Mouse (Mus musculus): ENCODE measurements around the gene Retnla. TPM values are rescaled to one million over a fixed set of nuclear protein-coding genes. Genes with fewer than 3 reads are reported as not detected.

Gene Retnla
- polyA plus RNA-seq, 1 experiment from 2014 or later, result 0.93 TPM

DNA sequence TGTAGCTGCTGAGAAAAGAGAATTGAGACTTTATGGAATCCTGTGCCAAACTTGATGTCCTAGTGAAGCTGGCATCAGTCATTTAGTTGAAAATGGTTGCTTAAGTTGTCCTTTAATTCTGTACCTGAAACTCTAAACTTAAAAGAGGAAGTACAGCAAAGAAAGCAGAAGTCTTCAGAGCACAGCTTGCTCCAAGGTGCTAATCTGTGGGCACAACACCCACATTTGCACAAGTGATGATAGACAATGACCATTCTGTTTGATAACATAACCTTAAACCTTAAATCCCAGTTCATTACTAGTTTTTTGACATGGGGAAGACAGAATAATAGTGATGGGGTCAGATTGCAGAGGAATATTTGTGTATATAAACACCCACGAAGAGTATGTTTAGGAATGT, 26.3 kb downstream of the Retnla start:
- Histone ChIP-seq H3K9me3 (replicated peaks; ENCODE audit: control insufficient read depth, low read length) (no peaks in the 10 kb centered on the region), H3K4me3 (ENCODE audit: low read length) (no peak overlapping the region), H3K27me3 (ENCODE audit: control insufficient read depth, insufficient read depth, low read length) (no peaks in the 10 kb centered on the region), H3K4me1 (ENCODE audit: control insufficient read depth, insufficient read depth, low read length) (no peaks in the 10 kb centered on the region), H3K9ac (ENCODE audit: low read length) (no peak overlapping the region), H3K27ac (ENCODE audit: low read length) (no peak overlapping the region), H3K4me2 (ENCODE audit: low read depth, low read length) (no peak overlapping the region), H3K36me3 (ENCODE audit: control insufficient read depth, insufficient read depth) (no peaks in the 10 kb centered on the region)
- 69% methylated on average over 1 of the region's 1 CpGs for WGBS
- ATAC-seq (replicated peaks; ENCODE audit: extremely low read depth, insufficient read depth, low FRiP score), result no peak

DNA sequence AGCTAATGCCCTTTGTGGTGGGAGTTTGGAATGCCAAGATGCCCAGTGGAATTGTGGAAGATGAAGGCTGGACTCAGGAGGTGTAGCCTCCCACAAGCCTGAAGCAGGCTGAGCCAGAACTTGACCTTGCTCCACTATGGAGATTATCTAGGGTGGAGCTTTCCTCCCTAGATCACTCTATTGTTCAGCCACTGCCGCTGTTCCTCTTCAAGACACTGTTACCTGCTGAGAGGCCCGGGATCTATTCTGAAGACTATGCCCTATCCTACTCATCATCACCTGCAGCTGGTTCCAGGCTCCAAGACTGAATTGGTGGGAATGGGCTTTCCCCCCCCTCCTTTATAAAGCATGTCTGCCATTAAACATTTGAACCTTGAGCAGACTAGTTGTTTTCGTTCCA, 27.3 kb downstream of the Retnla start:
- H3K36me3 ChIP-seq (ENCODE audit: control insufficient read depth, insufficient read depth), result no peaks in the 10 kb centered on the region
- no peak overlapping the region for H3K27ac ChIP-seq (ENCODE audit: low read length)
- no peaks in the 10 kb centered on the region for H3K4me1 ChIP-seq (ENCODE audit: control insufficient read depth, insufficient read depth, low read length)
- no peak for ATAC-seq (replicated peaks; ENCODE audit: extremely low read depth, insufficient read depth, low FRiP score)
- WGBS, result 73% methylated on average over 3 of the region's 3 CpGs
- no peaks in the 10 kb centered on the region for H3K9me3 ChIP-seq (replicated peaks; ENCODE audit: control insufficient read depth, low read length)
- H3K4me3 ChIP-seq (ENCODE audit: low read length), result no peak overlapping the region
- H3K27me3 ChIP-seq (ENCODE audit: control insufficient read depth, insufficient read depth, low read length), result no peaks in the 10 kb centered on the region
- H3K9ac ChIP-seq (ENCODE audit: low read length), result no peak overlapping the region
- no peak overlapping the region for H3K4me2 ChIP-seq (ENCODE audit: low read depth, low read length)

DNA sequence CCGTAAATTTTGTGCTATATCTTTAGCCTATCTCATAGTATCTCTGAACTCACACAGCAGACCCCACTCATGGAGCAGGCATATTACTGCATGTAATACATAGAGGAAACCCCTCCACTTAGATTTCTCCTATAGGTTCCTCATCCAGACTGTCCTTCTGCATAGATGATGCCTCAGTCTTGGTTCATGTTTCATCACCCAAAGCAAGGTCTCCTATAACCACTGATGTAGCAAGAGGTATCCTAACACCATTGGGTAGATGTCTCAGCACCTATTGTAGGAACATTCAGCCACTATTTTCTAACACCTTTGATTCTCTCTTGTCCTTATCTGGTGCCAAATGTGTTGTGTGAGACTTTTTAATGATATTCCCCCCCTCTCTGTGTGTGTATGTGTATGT, 29.4 kb downstream of the Retnla start:
- Histone ChIP-seq H3K4me3 (ENCODE audit: low read length) (no peak overlapping the region), H3K27me3 (ENCODE audit: control insufficient read depth, insufficient read depth, low read length) (no peaks in the 10 kb centered on the region), H3K27ac (ENCODE audit: low read length) (no peak overlapping the region), H3K4me1 (ENCODE audit: control insufficient read depth, insufficient read depth, low read length) (no peaks in the 10 kb centered on the region), H3K36me3 (ENCODE audit: control insufficient read depth, insufficient read depth) (no peaks in the 10 kb centered on the region), H3K9me3 (replicated peaks; ENCODE audit: control insufficient read depth, low read length) (no peaks in the 10 kb centered on the region), H3K4me2 (ENCODE audit: low read depth, low read length) (no peak overlapping the region), H3K9ac (ENCODE audit: low read length) (no peak overlapping the region)
- WGBS, result 81% methylated on average over 1 of the region's 1 CpGs
- no peak for ATAC-seq (replicated peaks; ENCODE audit: extremely low read depth, insufficient read depth, low FRiP score)

DNA sequence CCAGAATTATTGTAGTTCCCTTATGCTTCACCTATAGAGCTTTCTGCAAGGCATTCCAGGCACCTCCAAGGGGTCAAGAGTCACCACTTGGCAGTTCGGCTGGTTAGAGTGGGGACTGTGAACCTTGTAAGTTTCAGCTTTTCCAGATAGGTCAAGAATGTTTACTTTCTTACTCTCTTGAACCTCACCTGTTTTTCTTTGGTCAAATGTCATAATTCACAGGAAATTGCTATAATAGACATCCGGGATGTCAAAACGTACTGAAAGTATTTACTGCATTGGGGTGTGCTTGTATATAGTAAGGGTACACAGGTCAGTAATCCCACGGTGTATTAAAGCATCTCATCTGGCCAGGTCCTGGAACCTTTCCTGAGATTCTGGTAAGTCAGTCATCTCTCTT, 30.0 kb downstream of the Retnla start, which contains the start of gene Retnlg:
TSS of gene Retnlg (plus strand) at position 301 of the 400 bp plus-strand sequence.
- Histone ChIP-seq H3K27me3 (ENCODE audit: control insufficient read depth, insufficient read depth, low read length) (no peaks in the 10 kb centered on the region), H3K27ac (ENCODE audit: low read length) (no peak within 1 kb of the TSS), H3K9me3 (replicated peaks; ENCODE audit: control insufficient read depth, low read length) (no peaks in the 10 kb centered on the region), H3K36me3 (ENCODE audit: control insufficient read depth, insufficient read depth) (no peaks in the 10 kb centered on the region), H3K4me1 (ENCODE audit: control insufficient read depth, insufficient read depth, low read length) (no peaks in the 10 kb centered on the region), H3K9ac (ENCODE audit: low read length) (no peak within 1 kb of the TSS), H3K4me3 (ENCODE audit: low read length) (no peak within 1 kb of the TSS), H3K4me2 (ENCODE audit: low read depth, low read length) (no peak within 1 kb of the TSS)
- 64% methylated on average over 4 of the region's 4 CpGs for WGBS
- ATAC-seq (replicated peaks; ENCODE audit: extremely low read depth, insufficient read depth, low FRiP score), result no peak

DNA sequence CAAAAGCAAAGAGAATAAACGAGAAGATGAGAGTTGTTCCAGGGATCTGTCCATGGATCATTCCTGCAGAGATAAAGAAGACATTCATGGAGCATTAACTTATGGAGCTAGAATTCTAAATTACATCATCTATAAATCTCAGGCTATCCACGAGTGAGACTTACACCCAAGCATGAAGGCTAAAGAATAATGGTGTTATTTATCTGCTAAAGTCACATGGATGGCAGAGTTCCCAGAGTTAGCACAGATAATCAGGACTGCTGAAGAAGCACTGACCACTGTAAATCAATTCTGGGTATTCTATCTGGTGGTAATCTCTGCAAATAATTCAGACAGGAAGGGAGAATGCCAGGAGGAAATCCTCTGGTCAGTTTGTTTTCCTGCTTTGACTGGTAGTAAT, 48.4 kb downstream of the Retnla start:
- Histone ChIP-seq H3K4me3 (ENCODE audit: low read length) (no peak overlapping the region), H3K36me3 (ENCODE audit: control insufficient read depth, insufficient read depth) (no peaks in the 10 kb centered on the region), H3K4me1 (ENCODE audit: control insufficient read depth, insufficient read depth, low read length) (no peaks in the 10 kb centered on the region), H3K4me2 (ENCODE audit: low read depth, low read length) (no peak overlapping the region), H3K27me3 (ENCODE audit: control insufficient read depth, insufficient read depth, low read length) (no peaks in the 10 kb centered on the region), H3K9me3 (replicated peaks; ENCODE audit: control insufficient read depth, low read length) (0 out of 2 replicates have a peak, but pooled peaks cover 3% of the 10 kb centered on the region), H3K9ac (ENCODE audit: low read length) (no peak overlapping the region), H3K27ac (ENCODE audit: low read length) (no peak overlapping the region)
- 32% methylated on average over 2 of the region's 2 CpGs for WGBS
- no peak for ATAC-seq (replicated peaks; ENCODE audit: extremely low read depth, insufficient read depth, low FRiP score)

Other genes with a start within 250 kb of the Retnla start
- 2.6 and 6.0 TPM in 2 replicates for gene Trat1, start 70.5 kb upstream of the Retnla start, polyA plus RNA-seq (2015; fragmentation: Nextera tagmentation; extraction: Ambion mirVana)
- not detected in 2 replicates for gene Retnlb, start 25.7 kb upstream of the Retnla start, polyA plus RNA-seq (2015; fragmentation: Nextera tagmentation; extraction: Ambion mirVana)
- gene Retnlg, start 30.1 kb downstream of the Retnla start, polyA plus RNA-seq (2015; fragmentation: Nextera tagmentation; extraction: Ambion mirVana), result 0.72 and 1.7 TPM in 2 replicates
- gene Dzip3, start 151.6 kb downstream of the Retnla start, polyA plus RNA-seq (2015; fragmentation: Nextera tagmentation; extraction: Ambion mirVana), result 13.8 and 14.7 TPM in 2 replicates
- 22.1 and 22.4 TPM in 2 replicates for gene Cip2a, start 151.6 kb downstream of the Retnla start, polyA plus RNA-seq (2015; fragmentation: Nextera tagmentation; extraction: Ambion mirVana)
- gene Myh15, start 214.9 kb downstream of the Retnla start, polyA plus RNA-seq (2015; fragmentation: Nextera tagmentation; extraction: Ambion mirVana), result 0.03 TPM in 1 of 2 replicates, not detected in the other

Data from heart, embryonic 16.5 days (tissue).